Mouse (Mus musculus) stomach, postnatal 0 days (tissue): ENCODE results near the gene Rad51b. TPM values are rescaled to one million over a fixed set of nuclear protein-coding genes. Genes with fewer than 3 reads are reported as not detected.

Source experiments
- ATAC-seq: fragments of 200-750 bp; cut with Nextera tagmentation; 2 replicates; pipeline ENCODE4 v1.8.0; 2017; ENCODE audit not compliant: low FRiP score, low TSS enrichment
- DNase-seq: peaks from one replicate; pipeline ENCODE4 v3.0.0-alpha.2; 2016; ENCODE audit warnings: low spot score
- H3K27ac ChIP-seq: fragments of 300-500 bp; sonication (generic); replicated peaks from 2 replicates; pipeline ENCODE4 v1.5.1; 2014; ENCODE audit warnings: mild to moderate bottlenecking, control low read depth
- H3K27me3 ChIP-seq: fragments of 300-500 bp; sonication (generic); 2 replicates; pipeline ENCODE4 v1.6.1; 2014; ENCODE audit warnings: low read length; ENCODE audit not compliant: control insufficient read depth, insufficient read depth
- H3K36me3 ChIP-seq: fragments of 300-500 bp; sonication (generic); 2 replicates; pipeline ENCODE4 v1.6.1; 2014; ENCODE audit warnings: low read length, mixed read lengths; ENCODE audit not compliant: control insufficient read depth, insufficient read depth
- H3K4me1 ChIP-seq: fragments of 300-500 bp; sonication (generic); replicated peaks from 2 replicates; pipeline ENCODE4 v1.6.1; 2014; ENCODE audit warnings: antibody characterized with exemption; ENCODE audit not compliant: control insufficient read depth, insufficient read depth
- H3K4me2 ChIP-seq: fragments of 300-500 bp; sonication (generic); replicated peaks from 2 replicates; pipeline ENCODE4 v1.6.1; 2014; ENCODE audit warnings: low read depth, mild to moderate bottlenecking, control low read depth, moderate library complexity
- H3K4me3 ChIP-seq: fragments of 300-500 bp; sonication (generic); 2 replicates; pipeline ENCODE4 v1.5.1; 2014; ENCODE audit warnings: low read depth, low read length, control low read depth
- H3K9ac ChIP-seq: fragments of 300-500 bp; sonication (generic); 2 replicates; pipeline ENCODE4 v1.6.1; 2014; ENCODE audit warnings: mild to moderate bottlenecking, low read length, control low read depth, mixed read lengths
- H3K9me3 ChIP-seq: fragments of 300-500 bp; sonication (generic); 2 replicates; pipeline ENCODE4 v1.6.1; 2016; ENCODE audit warnings: low read length; ENCODE audit not compliant: control insufficient read depth
- CTCF ChIP-seq: IDR thresholded peaks from 2 replicates; pipeline ENCODE4 v1.5.1; 2016; ENCODE audit warnings: antibody characterized with exemption, low read depth, mild to moderate bottlenecking, moderate library complexity
- EP300 ChIP-seq: optimal IDR thresholded peaks from 2 replicates; pipeline ENCODE3; 2016; ENCODE audit warnings: antibody characterized with exemption
- WGBS: fragments of 180-500 bp; shearing (Covaris S2); extraction: QIAGEN DNeasy Blood & Tissue Kit; methylation state at CpG from one replicate; pipeline ENCODE4 v1.1.7; 2014; 5-methylcytosine and 5-hydroxymethylcytosine counted together
- polyA plus RNA-seq: library from polyadenylated mRNA; unstranded; fragments of >200 nt; fragmentation: Nextera tagmentation; extraction: Ambion mirVana; gene quantifications from 2 replicates; pipeline ENCODE4 v1.2.1, GENCODE M21; 2015

Gene Rad51b
- polyA plus RNA-seq, 1 experiment from 2014 or later = 2.0 TPM

DNA sequence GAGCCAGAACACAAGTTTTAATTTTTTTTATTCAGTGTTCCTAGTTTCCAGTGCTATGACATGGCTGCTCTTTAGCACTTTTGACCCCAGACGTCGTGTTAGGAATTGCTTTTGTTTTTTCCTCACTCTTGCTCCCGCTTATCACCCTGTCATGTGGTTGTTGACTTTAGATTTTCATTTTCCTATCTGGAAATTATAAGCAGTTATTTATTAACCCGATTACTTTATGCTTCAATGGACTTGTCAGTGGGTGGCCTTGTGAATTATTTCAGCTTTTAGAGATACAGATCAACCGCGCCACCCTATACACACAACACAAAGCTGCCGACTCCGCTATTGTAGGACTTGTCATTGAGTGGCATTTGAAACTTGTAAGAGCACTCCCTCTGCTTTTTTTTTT lies 228.8 kb downstream of the Rad51b start:
- TF ChIP-seq CTCF = no peak
- peak; percentile 87 for TF ChIP-seq EP300
- Histone ChIP-seq H3K27ac (no peak overlapping the region; the same call in 1 of the 2 replicates), H3K4me1 (no peaks in the 10 kb centered on the region), H3K9me3 (no peaks in the 10 kb centered on the region), H3K36me3 (no peaks in the 10 kb centered on the region), H3K4me3 (no peak overlapping the region), H3K9ac (no peak overlapping the region), H3K27me3 (no peaks in the 10 kb centered on the region), H3K4me2 (no peak overlapping the region)
- WGBS = 23% methylated on average over 8 of the region's 8 CpGs
- peak; percentile 83 for ATAC-seq
- DNase-seq = peak; percentile 58

DNA sequence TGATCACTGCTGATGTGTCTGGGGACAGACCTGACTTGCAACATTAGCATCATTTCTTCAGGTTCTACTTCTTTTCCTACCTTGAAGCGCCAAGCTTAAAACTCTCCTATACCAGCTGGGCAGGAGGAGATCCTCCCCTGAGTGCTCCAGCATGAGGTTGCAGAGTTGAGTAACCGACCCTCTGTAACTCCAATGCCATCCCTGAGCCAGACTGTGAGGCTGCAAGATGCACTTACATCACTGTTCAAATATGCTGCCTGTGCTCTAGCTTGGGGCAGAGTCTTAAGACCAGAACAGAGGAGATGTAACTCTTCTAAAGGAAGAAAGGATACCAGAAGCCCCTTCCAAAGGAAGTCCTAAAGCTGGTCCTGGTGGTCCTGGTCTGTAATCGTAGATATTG lies 230.1 kb downstream of the Rad51b start:
- no peaks in the 10 kb centered on the region for H3K9me3 ChIP-seq
- H3K27me3 ChIP-seq = no peaks in the 10 kb centered on the region
- ATAC-seq (no peak), DNase-seq (no peak)
- no peak overlapping the region; the same call in 1 of the 2 replicates for H3K27ac ChIP-seq
- no peak overlapping the region for H3K4me2 ChIP-seq
- no peaks in the 10 kb centered on the region for H3K4me1 ChIP-seq
- H3K9ac ChIP-seq = no peak overlapping the region
- TF ChIP-seq EP300 = no peak
- TF ChIP-seq CTCF = no peak
- H3K4me3 ChIP-seq = no peak overlapping the region
- H3K36me3 ChIP-seq = no peaks in the 10 kb centered on the region
- 63% methylated on average over 3 of the region's 3 CpGs for WGBS

DNA sequence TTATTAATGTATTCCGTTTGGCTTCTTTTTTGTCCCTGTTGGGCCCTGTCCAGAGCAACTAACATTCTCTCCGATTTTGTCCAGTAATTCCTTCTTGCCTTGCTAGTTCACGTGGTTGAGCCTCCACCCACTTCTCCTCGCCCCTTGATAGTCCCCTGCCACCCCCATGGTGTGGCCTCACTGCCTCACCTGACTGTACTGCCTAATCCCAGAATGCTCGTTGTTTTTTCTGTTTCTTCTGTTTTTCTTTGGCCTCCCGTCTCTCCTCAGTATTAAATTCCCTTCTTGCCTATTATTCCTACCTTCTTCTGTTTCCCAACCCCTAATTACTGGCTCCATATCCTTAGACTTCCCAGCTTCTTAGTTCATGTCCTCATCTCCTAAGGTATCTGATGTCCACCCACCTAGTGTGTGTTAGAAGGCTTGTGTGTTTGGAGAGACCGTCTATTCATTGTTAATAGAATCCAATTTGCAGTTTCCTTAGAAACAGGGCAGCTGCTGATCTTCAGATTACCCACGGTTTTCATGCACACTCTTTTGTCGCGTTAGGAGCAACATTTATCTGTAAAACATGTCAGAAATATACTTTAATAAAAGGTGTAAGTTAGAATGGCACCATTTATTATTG lies 233.3 kb downstream of the Rad51b start:
- no peaks in the 10 kb centered on the region for H3K27me3 ChIP-seq
- no peak overlapping the region for H3K4me2 ChIP-seq
- no peak for TF ChIP-seq EP300
- TF ChIP-seq CTCF = no peak
- H3K4me1 ChIP-seq = 0 out of 2 replicates have a peak, but pooled peaks cover 4% of the 10 kb centered on the region
- no peak overlapping the region for H3K9ac ChIP-seq
- H3K27ac ChIP-seq = 0 out of 2 replicates have a peak overlapping the region, but pooled peaks have one; percentile 5
- no peaks in the 10 kb centered on the region for H3K36me3 ChIP-seq
- WGBS = 34% methylated on average over 10 of the region's 10 CpGs
- ATAC-seq (no peak), DNase-seq (no peak)
- H3K9me3 ChIP-seq = no peaks in the 10 kb centered on the region
- H3K4me3 ChIP-seq = no peak overlapping the region

GRCm38 (mm10) chr12:79531809-79532798 lies 235.0 kb downstream of the Rad51b start:
- Histone ChIP-seq H3K4me2 (no peak overlapping the region), H3K27ac (peak overlapping the region; percentile 69), H3K4me1 (0 out of 2 replicates have a peak, but pooled peaks cover 4% of the 10 kb centered on the region), H3K36me3 (no peaks in the 10 kb centered on the region), H3K27me3 (no peaks in the 10 kb centered on the region), H3K9me3 (no peaks in the 10 kb centered on the region), H3K9ac (no peak overlapping the region), H3K4me3 (no peak overlapping the region)
- ATAC-seq (peak; percentile 55; the same call in 1 of the 2 replicates), DNase-seq (no peak)
- WGBS = 50% methylated on average over 5 of the region's 5 CpGs
- TF ChIP-seq CTCF (no peak), EP300 (peak; percentile 61)

- no peak overlapping the region for H3K4me2 ChIP-seq
- DNase-seq = no peak
- no peaks in the 10 kb centered on the region for H3K27me3 ChIP-seq
- H3K9me3 ChIP-seq = no peaks in the 10 kb centered on the region
- TF ChIP-seq EP300 = no peak
- TF ChIP-seq CTCF = no peak
- H3K9ac ChIP-seq = no peak overlapping the region
- ATAC-seq = 0 out of 2 replicates have a peak, but pooled peaks have one; percentile 24
- 0 out of 2 replicates have a peak, but pooled peaks cover 4% of the 10 kb centered on the region for H3K4me1 ChIP-seq
- no peaks in the 10 kb centered on the region for H3K36me3 ChIP-seq
- no peak overlapping the region for H3K4me3 ChIP-seq
- WGBS = 34% methylated on average over 1 of the region's 1 CpGs
- H3K27ac ChIP-seq = peak overlapping the region; percentile 67
These were observed 237.7 kb downstream of the Rad51b start for GRCm38 (mm10) chr12:79534778-79535177.
